Mouse (Mus musculus): ENCODE results near the gene Hgf. TPM values are rescaled to one million over a fixed set of nuclear protein-coding genes. Genes with fewer than 3 reads are reported as not detected.

Gene Hgf
- polyA plus RNA-seq (2014; fragmentation: Nextera tagmentation; extraction: Ambion mirVana): 1.5 and 1.9 TPM in 2 replicates

- peak within 1 kb of the TSS; percentile 60 for H3K4me2 ChIP-seq
- ATAC-seq (ENCODE audit: insufficient read depth) (peak; percentile 93), DNase-seq (peak; percentile 91)
- H3K27me3 ChIP-seq (ENCODE audit: insufficient read depth, low read length): no peaks in the 10 kb centered on the region
- peak within 1 kb of the TSS; percentile 28 for H3K4me3 ChIP-seq (ENCODE audit: low read depth, low read length)
- H3K9ac ChIP-seq: peak within 1 kb of the TSS; percentile 48
- peak within 1 kb of the TSS; percentile 54; the same call in 1 of the 2 replicates for H3K27ac ChIP-seq (ENCODE audit: low read depth)
- no peaks in the 10 kb centered on the region for H3K36me3 ChIP-seq (ENCODE audit: insufficient read depth)
- WGBS: 2% methylated on average over 16 of the region's 16 CpGs
- TF ChIP-seq CTCF (IDR thresholded peaks at IDR 0.05; ENCODE audit: low read depth): 0 out of 2 replicates have a peak, but pooled peaks have one; percentile 10
- no peaks in the 10 kb centered on the region for H3K9me3 ChIP-seq (ENCODE audit: low read depth, low read length)
- H3K4me1 ChIP-seq (ENCODE audit: insufficient read depth): no peaks in the 10 kb centered on the region
Measured at GRCm38 (mm10) chr5:16553304-16554047, at the start of gene Hgf. TSS of gene Hgf (plus strand) at chr5:16553495.

GRCm38 (mm10) chr5:16506702-16507350 is 46.5 kb upstream of the Hgf start:
- DNase-seq (no peak), ATAC-seq (ENCODE audit: insufficient read depth) (no peak)
- Histone ChIP-seq H3K4me3 (ENCODE audit: low read depth, low read length) (no peak overlapping the region), H3K4me2 (no peak overlapping the region), H3K27me3 (ENCODE audit: insufficient read depth, low read length) (no peaks in the 10 kb centered on the region), H3K27ac (ENCODE audit: low read depth) (no peak overlapping the region), H3K9ac (no peak overlapping the region), H3K4me1 (ENCODE audit: insufficient read depth) (no peaks in the 10 kb centered on the region), H3K9me3 (ENCODE audit: low read depth, low read length) (no peaks in the 10 kb centered on the region), H3K36me3 (ENCODE audit: insufficient read depth) (no peaks in the 10 kb centered on the region)
- 62% methylated on average over 4 of the region's 4 CpGs for WGBS
- TF ChIP-seq CTCF (IDR thresholded peaks at IDR 0.05; ENCODE audit: low read depth): no peak

DNA sequence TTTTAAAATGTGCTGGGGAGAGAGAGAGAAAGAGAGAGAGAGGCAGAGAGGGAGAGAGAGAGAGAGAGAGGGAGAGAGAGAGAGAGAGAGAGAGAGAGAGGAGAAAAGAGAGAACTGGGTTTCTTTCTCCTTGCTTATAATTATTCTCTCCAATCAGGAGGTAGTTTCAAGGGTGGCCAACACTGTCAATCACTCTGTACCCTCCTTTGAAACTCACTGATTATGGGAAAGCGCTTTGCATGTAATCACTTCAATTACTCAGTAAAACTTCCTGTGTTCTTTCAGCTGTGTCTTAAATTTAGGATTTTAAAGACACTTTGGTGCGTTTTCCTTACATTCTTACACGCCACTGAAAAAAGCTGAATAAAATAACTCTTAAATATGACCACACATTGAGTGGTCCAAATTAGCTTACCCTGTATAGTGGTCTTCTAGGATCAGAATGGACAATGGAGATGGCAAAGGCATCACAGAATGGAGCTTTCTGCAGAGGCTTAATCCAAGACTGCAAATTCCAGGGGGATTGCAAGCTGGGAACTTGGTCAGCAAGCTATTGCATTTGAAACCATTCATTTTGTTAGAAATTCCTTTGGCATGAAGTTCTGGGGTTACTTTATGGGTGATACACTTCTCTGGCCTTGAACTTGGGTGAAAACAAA is 21.5 kb upstream of the Hgf start:
- WGBS: 85% methylated on average over 3 of the region's 3 CpGs
- no peaks in the 10 kb centered on the region for H3K36me3 ChIP-seq (ENCODE audit: insufficient read depth)
- no peaks in the 10 kb centered on the region for H3K9me3 ChIP-seq (ENCODE audit: low read depth, low read length)
- H3K27ac ChIP-seq (ENCODE audit: low read depth): no peak overlapping the region
- H3K27me3 ChIP-seq (ENCODE audit: insufficient read depth, low read length): no peaks in the 10 kb centered on the region
- ATAC-seq (ENCODE audit: insufficient read depth): no peak
- no peak overlapping the region for H3K4me2 ChIP-seq
- TF ChIP-seq CTCF (IDR thresholded peaks at IDR 0.05; ENCODE audit: low read depth): no peak
- H3K4me3 ChIP-seq (ENCODE audit: low read depth, low read length): no peak overlapping the region
- no peaks in the 10 kb centered on the region for H3K4me1 ChIP-seq (ENCODE audit: insufficient read depth)
- DNase-seq: no peak
- H3K9ac ChIP-seq: no peak overlapping the region

DNA sequence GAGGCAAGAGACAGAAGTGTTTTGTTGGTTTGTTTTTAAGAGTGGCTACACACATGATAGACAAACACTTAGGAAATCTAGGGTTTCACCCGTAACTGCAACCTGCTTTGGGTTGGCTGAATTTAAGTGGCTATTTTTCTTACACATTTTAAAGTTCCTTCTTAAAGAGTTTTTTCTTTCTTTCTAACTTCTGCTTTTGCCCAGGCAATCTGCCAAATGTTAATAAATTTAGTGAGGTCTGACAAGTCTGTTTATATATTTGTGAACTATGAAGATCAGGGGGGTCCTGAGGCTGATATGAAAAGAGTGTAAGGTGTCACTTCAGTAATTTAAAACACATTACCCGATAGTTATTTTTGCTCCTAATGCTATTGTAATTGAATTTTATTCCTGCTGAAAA is 15.2 kb upstream of the Hgf start:
- 33% methylated on average over 2 of the region's 2 CpGs for WGBS
- no peak for ATAC-seq (ENCODE audit: insufficient read depth)

DNA sequence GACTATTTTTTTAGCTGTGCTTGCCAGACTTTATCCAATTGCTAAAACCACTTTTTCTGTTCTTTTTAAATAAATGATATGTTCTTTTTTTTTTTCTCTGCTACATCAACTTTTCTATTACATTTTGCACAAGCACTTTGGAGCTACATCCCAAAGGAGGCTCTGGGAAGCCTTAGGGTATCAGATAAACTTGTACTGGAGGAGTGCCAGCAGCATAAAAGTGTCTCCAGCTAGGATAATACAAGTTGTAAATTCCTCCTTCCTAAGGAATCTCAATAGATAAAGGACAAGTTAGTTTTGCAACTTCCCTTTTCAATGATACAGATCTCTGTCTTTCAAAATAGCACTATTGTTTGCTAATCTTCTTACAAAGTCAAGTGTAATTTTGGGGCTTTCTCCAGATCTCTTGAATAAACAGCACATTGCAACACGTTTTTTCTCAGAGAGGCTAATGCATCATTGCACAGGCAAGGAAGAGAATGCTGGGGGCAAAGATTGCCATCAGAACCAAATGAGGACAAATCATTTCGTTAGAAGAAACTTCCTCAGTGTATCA is 11.7 kb upstream of the Hgf start:
- Histone ChIP-seq H3K36me3 (ENCODE audit: insufficient read depth) (no peaks in the 10 kb centered on the region), H3K9ac (no peak overlapping the region), H3K27me3 (ENCODE audit: insufficient read depth, low read length) (no peaks in the 10 kb centered on the region), H3K27ac (ENCODE audit: low read depth) (no peak overlapping the region), H3K4me1 (ENCODE audit: insufficient read depth) (no peaks in the 10 kb centered on the region), H3K4me3 (ENCODE audit: low read depth, low read length) (no peak overlapping the region), H3K4me2 (no peak overlapping the region), H3K9me3 (ENCODE audit: low read depth, low read length) (no peaks in the 10 kb centered on the region)
- TF ChIP-seq CTCF (IDR thresholded peaks at IDR 0.05; ENCODE audit: low read depth): no peak
- WGBS: 25% methylated on average over 2 of the region's 2 CpGs
- DNase-seq (peak; percentile 25), ATAC-seq (ENCODE audit: insufficient read depth) (no peak)

More for the DNA sequence above, 15.2 kb upstream of the Hgf start:
- TF ChIP-seq CTCF (IDR thresholded peaks at IDR 0.05; ENCODE audit: low read depth): no peak
- Histone ChIP-seq H3K9me3 (ENCODE audit: low read depth, low read length) (no peaks in the 10 kb centered on the region), H3K36me3 (ENCODE audit: insufficient read depth) (no peaks in the 10 kb centered on the region), H3K27me3 (ENCODE audit: insufficient read depth, low read length) (no peaks in the 10 kb centered on the region), H3K9ac (no peak overlapping the region), H3K4me1 (ENCODE audit: insufficient read depth) (no peaks in the 10 kb centered on the region), H3K4me3 (ENCODE audit: low read depth, low read length) (no peak overlapping the region), H3K4me2 (no peak overlapping the region), H3K27ac (ENCODE audit: low read depth) (no peak overlapping the region)
- DNase-seq: peak; percentile 62

DNA sequence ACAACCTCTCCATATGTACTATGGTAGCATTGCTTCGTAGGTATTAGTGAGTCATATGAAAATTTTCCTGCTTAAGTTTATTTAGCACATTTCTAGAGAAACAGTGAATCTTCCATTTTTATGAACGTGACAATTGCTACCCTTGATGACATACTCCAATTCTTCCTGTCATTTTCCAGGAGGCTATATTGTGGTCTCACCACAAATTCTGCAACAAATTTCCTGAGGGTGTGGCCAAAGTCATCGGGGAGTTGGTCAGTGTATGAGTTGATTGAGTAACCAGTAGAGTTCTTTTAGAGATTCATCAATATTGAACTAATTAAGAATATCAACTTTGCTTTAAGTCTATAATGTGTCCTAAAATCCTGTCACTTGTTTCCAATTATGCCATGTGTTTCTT is 5.8 kb upstream of the Hgf start:
- Histone ChIP-seq H3K4me3 (ENCODE audit: low read depth, low read length) (no peak overlapping the region), H3K4me2 (no peak overlapping the region), H3K4me1 (ENCODE audit: insufficient read depth) (no peaks in the 10 kb centered on the region), H3K9ac (no peak overlapping the region), H3K9me3 (ENCODE audit: low read depth, low read length) (no peaks in the 10 kb centered on the region), H3K27me3 (ENCODE audit: insufficient read depth, low read length) (no peaks in the 10 kb centered on the region), H3K36me3 (ENCODE audit: insufficient read depth) (no peaks in the 10 kb centered on the region), H3K27ac (ENCODE audit: low read depth) (no peak overlapping the region)
- WGBS: 84% methylated on average over 3 of the region's 3 CpGs
- ATAC-seq (ENCODE audit: insufficient read depth): no peak
- DNase-seq: no peak
- TF ChIP-seq CTCF (IDR thresholded peaks at IDR 0.05; ENCODE audit: low read depth): no peak

DNA sequence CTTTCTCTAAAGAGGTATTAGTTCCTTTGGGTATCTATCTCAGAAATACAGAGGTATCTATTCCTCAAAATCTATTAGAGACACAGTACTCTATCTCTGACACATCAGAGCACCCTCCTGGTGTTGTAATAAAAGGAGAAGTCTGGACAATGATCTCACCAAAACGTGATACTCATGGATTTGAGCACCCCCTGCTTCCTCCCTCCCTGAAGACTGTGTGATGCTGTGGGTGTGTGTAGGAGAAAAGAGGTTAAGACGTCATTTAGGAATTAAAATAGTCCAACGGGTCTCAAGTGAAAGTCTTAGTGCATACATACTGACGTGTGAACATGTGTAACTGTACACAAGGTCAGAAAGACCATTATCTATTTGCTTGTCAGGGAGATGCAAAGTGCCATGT is 648 bp upstream of the Hgf start:
- H3K4me1 ChIP-seq (ENCODE audit: insufficient read depth): no peaks in the 10 kb centered on the region
- no peak overlapping the region for H3K4me3 ChIP-seq (ENCODE audit: low read depth, low read length)
- H3K4me2 ChIP-seq: no peak overlapping the region
- DNase-seq (no peak), ATAC-seq (ENCODE audit: insufficient read depth) (no peak)
- no peaks in the 10 kb centered on the region for H3K36me3 ChIP-seq (ENCODE audit: insufficient read depth)
- H3K27me3 ChIP-seq (ENCODE audit: insufficient read depth, low read length): no peaks in the 10 kb centered on the region
- H3K9ac ChIP-seq: no peak overlapping the region
- H3K27ac ChIP-seq (ENCODE audit: low read depth): no peak overlapping the region
- 44% methylated on average over 4 of the region's 4 CpGs for WGBS
- no peak for TF ChIP-seq CTCF (IDR thresholded peaks at IDR 0.05; ENCODE audit: low read depth)
- H3K9me3 ChIP-seq (ENCODE audit: low read depth, low read length): no peaks in the 10 kb centered on the region

Data from lung, embryonic 14.5 days (tissue).